Mouse (Mus musculus) heart, adult 9 months (tissue): Measurements from ENCODE around the gene Inpp5a.
A peak's percentile ranks its signal among the peaks of the same experiment; 100 is the strongest.
"Not testable (repeated sequence)": the region's sequence is repeated elsewhere in the genome, so short reads cannot be mapped to it uniquely, and the experiment has no call there.

Experiments
- DNase-seq, 2 experiments: peaks; one replicate each; pipeline ENCODE4 v3.0.0; 2022; ENCODE audit warnings: low spot score in 2 of 2

Gene Inpp5a

DNA sequence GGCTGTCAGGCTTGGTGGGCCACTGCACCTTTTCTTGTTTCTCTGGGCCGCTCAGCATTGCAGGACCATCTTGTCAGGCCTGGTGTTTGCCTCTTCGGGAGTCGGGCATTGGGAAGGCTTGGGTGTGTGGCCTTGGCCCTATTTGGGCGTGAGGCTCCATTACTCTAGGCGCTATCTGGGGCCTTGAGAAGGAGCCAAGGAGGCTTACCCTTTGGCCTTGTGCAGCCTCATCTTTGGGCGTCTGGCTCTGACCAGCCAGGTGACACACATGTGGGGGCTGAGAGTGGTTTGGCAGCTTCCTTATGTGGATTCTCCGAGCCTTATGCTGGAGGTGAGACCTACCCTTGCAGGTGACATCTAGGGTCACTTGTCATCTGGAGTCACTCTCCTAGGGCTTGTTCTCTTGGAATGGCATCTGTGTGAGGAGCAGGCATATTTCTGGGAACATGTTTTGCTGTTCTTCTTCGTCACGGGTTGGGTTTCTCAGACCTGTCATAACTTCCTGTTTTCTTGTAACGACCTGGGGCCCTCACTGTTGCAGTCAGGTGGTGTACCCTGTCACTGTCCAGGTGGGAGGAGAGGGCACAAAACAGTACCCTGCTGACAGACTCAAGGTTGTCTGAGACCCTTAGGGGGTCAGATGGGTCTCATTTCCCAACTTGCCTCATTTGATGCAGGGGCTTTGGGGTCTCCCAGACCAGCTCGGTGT, 11.2 kb downstream of the Inpp5a start:
- DNase-seq: no peak

DNA sequence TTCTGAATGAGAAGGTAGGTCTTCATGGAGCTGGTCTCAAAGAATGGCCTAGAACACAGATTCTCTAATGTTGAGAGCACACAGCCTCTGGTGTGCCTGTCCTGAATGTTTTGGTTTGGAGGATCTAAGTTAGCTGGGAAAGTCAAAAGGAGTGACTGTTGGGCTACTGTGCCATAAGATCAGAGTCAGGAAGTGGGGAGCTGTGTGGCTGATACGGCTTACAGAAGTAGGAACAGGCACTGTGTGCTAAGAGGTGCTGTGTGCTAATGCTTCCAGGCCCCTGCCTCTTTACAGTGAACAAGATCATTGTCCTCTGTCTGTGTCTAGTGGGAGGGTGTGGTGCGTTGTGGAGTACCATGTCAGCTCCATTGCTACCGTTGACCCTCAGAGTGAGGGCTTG, 12.0 kb downstream of the Inpp5a start:
- no peak for DNase-seq

DNA sequence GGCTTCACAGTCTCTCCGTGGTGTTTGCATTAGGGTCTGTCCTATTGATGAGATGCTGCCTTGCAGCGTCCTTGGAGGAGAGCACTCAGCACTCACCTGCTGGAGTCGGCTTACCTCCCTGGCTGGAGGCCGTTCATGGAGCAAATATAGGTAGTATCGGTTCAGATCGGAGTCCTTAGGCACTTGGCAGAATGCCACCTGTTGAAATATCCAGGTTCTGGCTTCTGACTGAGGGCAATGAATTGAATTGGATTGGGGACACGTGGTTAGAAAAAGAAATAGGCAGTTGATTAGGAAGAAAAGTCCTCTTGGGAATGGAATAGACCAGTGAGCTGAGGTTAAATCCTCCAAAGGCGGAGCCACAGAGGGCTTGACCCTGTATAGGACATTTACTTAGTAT, 12.9 kb downstream of the Inpp5a start:
- no peak for DNase-seq

- DNase-seq: no peak
Measured at GRCm38 (mm10) chr7:139402721-139403120, 13.8 kb downstream of the Inpp5a start.

GRCm38 (mm10) chr7:139406581-139406980, 17.7 kb downstream of the Inpp5a start:
- no peak for DNase-seq

DNA sequence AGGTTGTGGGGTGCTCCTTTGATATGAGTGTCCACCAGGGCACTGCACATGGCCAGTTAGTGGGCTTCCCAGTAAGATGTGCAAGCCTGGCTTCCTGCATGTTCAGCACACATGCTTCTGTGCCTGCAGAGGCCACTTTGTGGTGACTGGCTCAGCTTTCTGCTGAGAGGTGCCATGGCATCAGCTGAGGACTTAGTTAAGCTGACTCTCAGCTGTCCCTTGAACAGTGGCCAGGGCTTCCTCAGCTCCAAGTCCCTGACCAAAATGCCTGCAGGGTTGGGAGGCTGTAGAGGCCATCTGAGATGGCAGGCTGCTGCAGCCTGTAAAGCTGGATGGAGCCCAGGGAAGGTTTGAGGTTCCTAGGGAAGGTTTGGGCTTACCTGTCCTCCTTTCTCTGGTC, 19.1 kb downstream of the Inpp5a start:
- no peak for DNase-seq

DNA sequence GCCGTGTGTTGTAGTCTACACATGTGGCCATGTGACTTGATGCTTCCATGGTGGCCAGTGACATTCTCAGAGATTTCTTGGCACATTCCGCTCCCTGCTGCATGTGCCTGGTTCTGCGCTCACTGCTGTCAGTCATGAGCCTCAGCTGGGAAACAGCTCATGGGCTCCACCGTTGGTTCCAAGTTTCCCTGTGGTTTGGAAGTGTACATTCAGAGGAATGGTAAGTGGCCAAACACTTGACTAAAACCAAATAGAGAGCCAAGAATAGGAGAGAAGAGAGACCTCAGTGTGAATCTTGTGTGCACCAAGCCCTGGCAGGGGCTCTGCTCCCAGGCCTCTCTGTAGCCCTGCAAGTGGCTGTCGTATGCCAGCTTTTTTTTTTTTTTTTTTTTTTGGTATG, 21.0 kb downstream of the Inpp5a start:
- no peak for DNase-seq

- no peak for DNase-seq
Measured at GRCm38 (mm10) chr7:139412223-139412950, 23.5 kb downstream of the Inpp5a start.

DNA sequence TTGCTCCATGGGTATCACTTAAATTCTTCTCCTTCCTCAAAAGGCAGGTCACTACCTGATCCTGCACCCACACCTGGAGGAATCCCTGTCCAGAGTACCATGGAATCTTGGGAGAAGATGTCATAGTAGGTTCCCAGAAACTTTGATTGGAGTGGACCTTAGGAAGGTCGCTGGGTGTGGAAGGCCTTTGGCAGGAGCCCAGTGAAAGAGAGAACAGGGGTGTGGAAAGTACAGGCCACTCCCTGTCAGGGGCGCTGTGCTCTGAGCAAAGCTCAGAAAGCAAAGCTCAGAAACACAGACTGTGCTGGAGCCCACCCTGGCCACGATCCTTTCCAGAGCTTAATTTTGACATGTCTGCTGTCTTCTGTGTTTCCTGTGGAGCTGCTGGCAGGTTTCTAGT, 24.5 kb downstream of the Inpp5a start:
- no peak for DNase-seq

GRCm38 (mm10) chr7:139415616-139416225, 26.8 kb downstream of the Inpp5a start:
- no peak for DNase-seq

GRCm38 (mm10) chr7:139418371-139418770, 29.5 kb downstream of the Inpp5a start:
- no peak for DNase-seq

DNA sequence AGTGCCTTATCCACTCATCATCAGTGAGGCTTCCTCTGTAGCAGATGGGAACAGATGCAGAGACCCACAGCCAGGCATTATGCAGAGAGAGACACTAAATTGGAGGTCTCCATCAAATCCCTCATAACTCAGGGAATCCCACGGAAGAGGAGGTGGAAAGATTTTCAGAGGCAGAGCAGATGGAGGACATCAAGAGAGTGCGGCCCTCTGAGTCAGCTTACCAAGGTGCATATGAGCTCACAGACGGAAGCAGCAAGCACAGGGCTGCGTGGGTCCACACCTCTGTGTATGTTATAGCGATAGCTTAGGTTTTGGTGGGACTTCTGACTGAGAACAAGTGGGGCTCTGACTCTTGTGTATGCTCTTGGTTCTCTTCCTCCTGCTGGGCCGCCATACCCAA, 33.9 kb downstream of the Inpp5a start:
- no peak for DNase-seq

- DNase-seq: peak; percentile 85 to 91
Measured at GRCm38 (mm10) chr7:139434095-139434830, 45.4 kb downstream of the Inpp5a start.

DNA sequence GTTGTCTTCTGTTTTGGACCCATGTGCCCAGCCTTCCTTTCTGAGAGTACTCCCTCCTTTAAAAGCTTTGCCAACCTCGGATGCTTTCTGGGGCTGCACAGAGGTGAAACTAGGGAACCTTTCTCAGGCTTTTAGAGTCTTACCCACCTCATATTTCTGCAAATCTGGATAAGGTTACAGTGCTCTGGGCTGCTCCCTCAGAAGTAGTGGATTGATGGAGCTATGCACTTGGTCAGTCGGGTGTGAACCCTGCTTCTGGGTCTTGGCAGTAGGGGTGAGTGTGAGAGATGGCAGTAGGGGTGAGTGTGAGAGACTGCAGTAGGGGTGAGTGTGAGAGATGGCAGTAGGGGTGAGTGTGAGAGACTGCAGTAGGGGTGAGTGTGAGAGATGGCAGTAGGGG, 46.0 kb downstream of the Inpp5a start:
- not testable (repeated sequence) for DNase-seq

GRCm38 (mm10) chr7:139435749-139436148, 46.8 kb downstream of the Inpp5a start:
- DNase-seq: no peak

DNA sequence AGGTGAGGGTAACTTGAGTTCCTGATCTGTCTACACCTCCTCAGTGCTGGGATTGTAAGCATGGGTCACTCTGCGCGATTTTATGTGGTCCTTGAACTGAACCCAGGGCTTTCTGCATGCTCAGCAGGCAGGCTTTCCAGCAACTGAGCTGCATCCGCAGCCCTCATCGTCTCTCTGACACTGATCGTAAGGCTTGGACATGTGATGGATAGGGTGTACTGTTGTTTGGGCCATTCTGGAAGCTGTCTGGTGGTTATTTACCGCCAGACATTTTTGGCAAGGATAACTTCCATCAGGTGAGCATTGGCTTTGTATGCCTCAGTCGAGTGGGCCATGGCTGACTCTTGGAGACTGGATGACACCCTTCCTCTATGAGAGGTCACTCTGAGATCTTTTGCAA, 48.0 kb downstream of the Inpp5a start:
- DNase-seq: no peak

- DNase-seq: no peak
Measured at GRCm38 (mm10) chr7:139437471-139437870, 48.6 kb downstream of the Inpp5a start.

- no peak for DNase-seq
Measured at GRCm38 (mm10) chr7:139437926-139438600, 49.2 kb downstream of the Inpp5a start.

DNA sequence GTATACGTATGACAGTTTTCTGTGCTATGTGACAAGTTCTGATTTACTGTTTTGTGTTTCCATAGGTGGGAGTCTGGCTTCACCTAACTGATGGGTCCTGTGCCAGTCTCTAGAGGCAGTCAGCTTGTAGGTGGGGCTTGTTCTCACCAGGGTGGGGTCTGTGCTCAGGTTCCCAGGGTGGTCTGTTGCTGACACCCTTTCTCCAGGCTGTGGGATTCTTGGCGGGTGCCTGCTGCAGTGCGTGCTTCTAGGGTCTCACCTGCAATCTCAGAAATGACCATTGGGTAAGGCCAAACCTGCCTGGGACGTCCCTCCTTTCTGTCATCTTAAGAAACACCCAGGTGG, 49.7 kb downstream of the Inpp5a start:
- no peak for DNase-seq

DNA sequence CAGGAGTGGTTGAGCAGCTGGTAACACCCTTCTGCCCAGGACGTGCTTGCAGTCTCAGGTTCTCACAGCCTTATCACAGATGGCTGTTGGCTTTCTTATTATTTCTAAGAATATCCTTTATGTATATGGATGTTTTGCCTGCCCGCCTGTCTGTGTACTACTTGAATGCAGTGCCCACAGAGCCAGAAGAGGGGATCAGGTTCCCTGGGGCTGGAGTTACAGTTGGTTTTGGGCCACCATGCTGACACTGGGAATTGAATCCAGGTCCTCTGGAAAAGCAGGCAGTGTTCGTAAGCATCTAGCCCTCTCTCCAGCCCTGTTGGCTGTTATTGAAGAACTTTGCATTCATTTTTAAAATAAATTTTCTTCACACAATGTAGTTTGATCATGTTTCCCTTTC, 50.1 kb downstream of the Inpp5a start:
- no peak for DNase-seq

DNA sequence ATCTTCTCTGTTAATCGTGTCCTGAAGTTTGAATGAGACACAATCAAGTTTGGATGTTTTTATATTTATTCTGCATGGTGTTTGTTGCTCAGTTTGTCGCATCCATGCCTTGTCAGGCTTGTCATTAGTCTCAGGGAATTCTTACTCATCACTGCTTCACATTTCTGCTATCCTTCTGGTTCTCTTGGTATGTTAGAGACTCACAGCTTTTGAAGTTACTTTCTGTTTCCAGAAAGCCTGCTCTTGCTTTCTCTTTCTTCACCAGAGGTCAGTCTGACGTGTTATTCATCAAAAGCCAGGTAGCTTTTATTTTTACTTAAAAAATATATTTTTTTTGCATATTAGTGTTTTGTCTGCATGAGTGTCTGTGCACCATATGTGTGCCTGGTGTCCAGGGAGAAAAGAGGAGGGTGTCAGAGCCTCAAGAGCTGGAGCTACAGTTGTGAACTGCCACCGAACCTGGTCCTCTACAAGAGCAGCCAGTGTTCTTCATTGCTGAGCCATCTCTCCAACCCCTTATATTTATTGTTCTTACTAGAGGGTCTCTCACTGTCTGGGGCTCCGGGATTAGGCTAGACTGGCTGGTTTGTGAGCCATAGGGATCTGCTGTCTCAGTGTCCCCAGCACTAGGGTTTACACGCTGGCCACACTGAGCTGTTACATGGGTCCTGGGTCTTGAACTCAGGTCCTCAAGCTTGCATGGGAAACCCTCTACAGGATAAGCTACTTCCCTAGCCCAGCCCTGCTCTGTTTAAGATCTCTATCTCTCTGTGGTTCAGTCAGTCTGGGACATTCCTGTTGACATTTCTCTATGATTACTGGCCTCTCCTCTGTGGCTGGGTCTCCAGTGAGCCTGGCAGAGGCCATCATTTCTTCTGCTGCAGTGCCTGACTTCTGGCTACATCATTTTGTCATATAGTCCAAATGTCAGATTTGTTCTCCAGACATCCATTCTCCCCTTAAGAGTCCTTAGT, 51.3 kb downstream of the Inpp5a start:
- DNase-seq: no peak
